Mouse (Mus musculus): ENCODE data around the gene Mylk.

GRCm38 (mm10) chr16:34968181-34968580, 223.2 kb downstream of the Mylk start:
- TF ChIP-seq CTCF (IDR thresholded peaks at IDR 0.05; ENCODE audit: extremely low read depth, insufficient read length, insufficient replicate concordance, low read depth, low read length): no peak
- TF ChIP-seq POLR2A (IDR thresholded peaks at IDR 0.05; ENCODE audit: low read depth, low read length): no peak

Data from small intestine, adult 2 months (tissue).